Mouse (Mus musculus) lung, embryonic 15.5 days (tissue): ENCODE measurements around the gene Espn. TPM values are rescaled to one million over a fixed set of nuclear protein-coding genes. Genes with fewer than 3 reads are reported as not detected.
A peak's percentile ranks its signal among the peaks of the same experiment; 100 is the strongest.

ENCODE experiments used
- ATAC-seq: fragments of 200-750 bp; cut with Nextera tagmentation; 2 replicates; pipeline ENCODE4 v1.8.0; 2017; ENCODE audit warnings: moderate number of reproducible peaks, borderline replicate concordance; ENCODE audit not compliant: low FRiP score, low TSS enrichment; ENCODE audit errors: extremely low read depth
- H3K27ac ChIP-seq: fragments of 300-500 bp; sonication (generic); 2 replicates; pipeline ENCODE4 v1.5.1; 2015; ENCODE audit warnings: moderate library complexity, mild to moderate bottlenecking, inconsistent platforms
- H3K27me3 ChIP-seq: fragments of 300-500 bp; sonication (generic); 2 replicates; pipeline ENCODE4 v1.6.1; 2015; ENCODE audit warnings: inconsistent platforms
- H3K36me3 ChIP-seq: fragments of 300-500 bp; sonication (generic); 2 replicates; pipeline ENCODE4 v1.6.1; 2015; ENCODE audit warnings: inconsistent platforms
- H3K4me1 ChIP-seq: fragments of 300-500 bp; sonication (generic); 2 replicates; pipeline ENCODE4 v1.6.1; 2015; ENCODE audit warnings: inconsistent platforms
- H3K4me2 ChIP-seq: fragments of 300-500 bp; sonication (generic); 2 replicates; pipeline ENCODE4 v1.6.1; 2015; ENCODE audit warnings: inconsistent platforms, mild to moderate bottlenecking, moderate library complexity
- H3K4me3 ChIP-seq: fragments of 300-500 bp; sonication (generic); 2 replicates; pipeline ENCODE4 v1.5.1; 2015; ENCODE audit warnings: mild to moderate bottlenecking, inconsistent platforms
- H3K9ac ChIP-seq: fragments of 300-500 bp; sonication (generic); 2 replicates; pipeline ENCODE4 v1.6.1; 2015; ENCODE audit warnings: inconsistent platforms
- H3K9me3 ChIP-seq: fragments of 300-500 bp; sonication (generic); 2 replicates; pipeline ENCODE4 v1.6.1; 2016; ENCODE audit warnings: inconsistent platforms
- WGBS: fragments of 180-500 bp; shearing (Covaris S2); methylation state at CpG from one replicate; pipeline ENCODE4 v1.1.7; 2015; 5-methylcytosine and 5-hydroxymethylcytosine counted together
- polyA plus RNA-seq: library from polyadenylated mRNA; unstranded; fragments of >200 nt; fragmentation: Nextera tagmentation; extraction: Ambion mirVana; gene quantifications from 2 replicates; pipeline ENCODE4 v1.2.1, GENCODE M21; 2015

Espn gene
- polyA plus RNA-seq, 1 experiment from 2014 or later, result 11.4 TPM

DNA sequence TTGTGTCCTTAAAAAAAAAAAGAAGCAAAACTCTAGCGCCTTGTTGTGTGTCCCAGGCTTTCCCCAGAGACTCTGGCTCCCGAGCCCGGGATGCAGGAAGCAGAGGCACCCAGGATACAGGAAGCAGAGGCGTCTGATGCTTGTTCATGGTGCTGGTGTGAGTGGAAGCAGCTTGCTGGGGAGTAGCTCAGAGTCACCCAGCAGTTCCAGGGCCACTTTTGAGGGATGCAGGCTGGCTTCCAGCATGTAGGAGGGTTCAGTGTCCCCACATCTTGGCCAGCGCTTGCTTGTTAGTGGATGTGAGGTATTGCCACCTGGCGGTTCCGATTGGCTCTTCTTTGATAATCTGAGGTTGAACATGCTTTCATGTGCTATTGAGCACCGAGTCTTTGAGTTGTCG lies 35.0 kb upstream of the Espn start:
- H3K27me3 ChIP-seq, result no peaks in the 10 kb centered on the region
- H3K27ac ChIP-seq, result peak overlapping the region; percentile 91
- no peaks in the 10 kb centered on the region for H3K9me3 ChIP-seq
- H3K4me2 ChIP-seq, result peak overlapping the region; percentile 53
- H3K4me1 ChIP-seq, result peaks cover 40% of the 10 kb centered on the region
- 69% methylated on average over 9 of the region's 9 CpGs for WGBS
- H3K36me3 ChIP-seq, result no peaks in the 10 kb centered on the region
- no peak for ATAC-seq
- H3K4me3 ChIP-seq, result no peak overlapping the region
- H3K9ac ChIP-seq, result no peak overlapping the region

DNA sequence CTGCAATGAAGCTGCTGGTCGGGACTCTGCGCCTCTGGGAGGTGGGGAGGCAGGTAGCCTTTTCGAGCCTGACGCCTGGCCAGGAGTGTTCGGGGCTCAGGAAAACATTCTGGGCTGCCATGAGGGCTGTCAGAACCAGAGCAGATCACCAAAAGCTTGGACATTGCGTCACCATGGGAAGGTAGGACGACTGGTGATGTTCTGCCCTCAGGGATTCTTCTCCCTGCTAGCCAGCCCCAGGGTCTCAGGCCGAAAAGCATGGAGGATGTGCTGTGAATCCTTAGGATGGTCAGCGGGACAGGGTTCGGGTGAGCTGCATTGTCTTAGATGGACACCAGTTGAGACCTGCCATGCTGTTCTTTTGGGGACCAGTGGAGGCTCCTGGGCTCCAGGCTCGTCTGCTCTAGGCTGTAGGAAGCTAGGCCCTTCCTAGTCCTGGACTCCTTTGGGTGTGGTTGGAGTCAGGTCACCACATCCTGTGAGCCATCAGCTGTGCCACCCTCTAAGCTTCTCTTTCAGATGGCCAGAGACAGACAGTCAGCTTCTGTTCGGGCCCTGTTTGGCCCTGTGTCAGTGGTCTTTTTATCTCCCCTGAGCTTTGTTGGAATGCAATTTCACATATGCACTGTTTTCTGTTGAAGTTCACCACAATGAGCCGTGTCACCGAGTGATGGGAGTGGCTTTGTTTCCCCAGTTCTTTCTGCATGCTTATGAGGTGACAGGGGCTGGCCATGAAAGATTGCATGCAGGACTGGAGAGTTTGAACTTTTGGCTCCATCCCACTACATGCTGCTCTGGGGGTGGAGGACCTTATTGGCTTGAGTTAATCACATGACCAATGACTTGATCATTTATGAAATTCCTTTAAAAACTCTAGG lies 34.3 kb upstream of the Espn start:
- H3K27me3 ChIP-seq, result no peaks in the 10 kb centered on the region
- H3K4me3 ChIP-seq, result peak overlapping the region; percentile 27
- peak overlapping the region; percentile 53 for H3K4me2 ChIP-seq
- peak overlapping the region; percentile 91 for H3K27ac ChIP-seq
- no peaks in the 10 kb centered on the region for H3K36me3 ChIP-seq
- no peaks in the 10 kb centered on the region for H3K9me3 ChIP-seq
- H3K4me1 ChIP-seq, result peaks cover 40% of the 10 kb centered on the region
- peak; percentile 19; the same call in 1 of the 2 replicates for ATAC-seq
- H3K9ac ChIP-seq, result peak overlapping the region; percentile 34; the same call in 1 of the 2 replicates
- WGBS, result 31% methylated on average over 14 of the region's 14 CpGs

DNA sequence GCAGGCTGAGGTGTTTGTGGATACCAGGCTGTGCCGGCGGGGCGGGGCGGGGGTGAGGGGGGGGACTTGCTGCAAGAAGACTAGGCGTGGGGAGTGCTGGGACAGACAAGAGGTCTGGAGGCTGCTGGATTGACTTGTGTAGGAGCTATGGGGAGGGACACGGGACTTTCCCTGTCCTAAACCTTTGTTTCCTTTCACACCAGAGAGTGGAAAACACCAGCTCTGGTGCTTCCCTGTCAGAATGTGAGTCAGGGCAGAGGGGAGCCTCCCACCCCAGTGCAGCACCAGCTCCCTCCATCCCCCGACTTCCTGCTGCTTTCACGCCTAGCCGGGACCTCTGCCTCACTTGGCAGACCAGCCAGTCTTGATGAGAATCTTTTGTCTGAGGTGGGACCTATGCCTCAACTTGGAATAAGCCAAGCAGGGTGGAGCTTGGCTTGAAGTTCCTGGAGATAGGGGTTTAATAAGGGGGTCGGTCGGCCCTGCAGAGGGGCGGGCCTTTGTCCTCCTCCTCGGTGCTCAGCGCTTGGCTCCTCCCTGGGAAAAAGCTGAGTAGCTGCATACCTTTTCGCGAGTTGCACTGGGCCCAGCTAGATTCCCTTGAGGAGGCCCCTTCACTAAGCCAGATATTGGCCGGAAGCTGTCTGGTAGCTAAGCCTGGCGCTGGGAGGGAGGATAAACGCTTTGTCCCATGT lies 33.5 kb upstream of the Espn start:
- no peaks in the 10 kb centered on the region for H3K9me3 ChIP-seq
- H3K4me3 ChIP-seq, result peak overlapping the region; percentile 27
- ATAC-seq, result peak; percentile 74
- H3K27ac ChIP-seq, result peak overlapping the region; percentile 91
- H3K4me2 ChIP-seq, result peak overlapping the region; percentile 53
- H3K27me3 ChIP-seq, result no peaks in the 10 kb centered on the region
- H3K4me1 ChIP-seq, result peaks cover 34% of the 10 kb centered on the region
- H3K36me3 ChIP-seq, result no peaks in the 10 kb centered on the region
- H3K9ac ChIP-seq, result peak overlapping the region; percentile 34; the same call in 1 of the 2 replicates
- 2% methylated on average over 19 of the region's 19 CpGs for WGBS

GRCm38 (mm10) chr4:152185137-152185509 lies 33.0 kb upstream of the Espn start:
- Histone ChIP-seq H3K36me3 (no peaks in the 10 kb centered on the region), H3K9me3 (no peaks in the 10 kb centered on the region), H3K4me1 (peaks cover 32% of the 10 kb centered on the region), H3K27ac (peak overlapping the region; percentile 91), H3K27me3 (peaks cover 4% of the 10 kb centered on the region; the same call in 1 of the 2 replicates), H3K4me3 (peak overlapping the region; percentile 5; the same call in 1 of the 2 replicates), H3K4me2 (peak overlapping the region; percentile 53), H3K9ac (no peak overlapping the region)
- ATAC-seq, result peak; percentile 72; the same call in 1 of the 2 replicates
- 2% methylated on average over 3 of the region's 3 CpGs for WGBS

DNA sequence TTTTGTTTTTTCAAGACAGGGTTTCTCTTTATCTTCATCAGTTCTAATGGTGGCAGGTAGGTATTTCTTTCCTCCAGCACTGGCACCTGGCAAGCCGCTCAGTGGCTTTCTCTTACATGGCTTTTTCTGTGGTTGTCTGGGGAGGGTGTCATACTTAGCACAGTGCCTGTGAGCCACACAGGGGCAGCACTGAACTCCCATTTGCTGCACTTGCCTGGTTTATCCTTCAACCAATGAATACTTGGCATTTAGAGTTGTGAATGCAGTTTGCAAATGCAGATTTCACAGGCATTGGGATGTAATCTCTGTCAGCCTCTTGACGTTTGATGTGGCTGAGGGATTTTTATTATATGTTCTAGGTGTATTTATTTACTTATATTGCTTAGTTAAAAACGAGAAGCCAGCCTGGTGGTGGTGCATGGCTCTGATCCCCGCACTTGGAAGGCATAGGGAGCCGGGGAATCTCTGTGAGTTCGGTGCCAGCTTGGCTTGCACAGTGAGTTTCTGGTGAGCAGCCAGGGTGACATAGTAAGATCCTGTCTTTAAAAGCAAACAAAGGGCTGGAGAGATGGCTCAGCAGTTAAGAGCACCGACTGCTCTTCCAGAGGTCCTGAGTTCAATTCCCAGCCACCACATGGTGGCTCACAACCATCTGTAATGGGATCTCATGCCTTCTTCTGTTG lies 32.3 kb upstream of the Espn start:
- H3K4me2 ChIP-seq, result no peak overlapping the region
- H3K4me3 ChIP-seq, result no peak overlapping the region
- H3K9ac ChIP-seq, result no peak overlapping the region
- 54% methylated on average over 7 of the region's 7 CpGs for WGBS
- no peaks in the 10 kb centered on the region for H3K9me3 ChIP-seq
- no peaks in the 10 kb centered on the region for H3K36me3 ChIP-seq
- no peak for ATAC-seq
- H3K27me3 ChIP-seq, result peaks cover 4% of the 10 kb centered on the region; the same call in 1 of the 2 replicates
- H3K27ac ChIP-seq, result 0 out of 2 replicates have a peak overlapping the region, but pooled peaks have one; percentile 2
- peaks cover 28% of the 10 kb centered on the region for H3K4me1 ChIP-seq

GRCm38 (mm10) chr4:152182205-152182604 lies 30.0 kb upstream of the Espn start:
- Histone ChIP-seq H3K27ac (no peak overlapping the region), H3K4me3 (no peak overlapping the region), H3K36me3 (no peaks in the 10 kb centered on the region), H3K9ac (no peak overlapping the region), H3K4me2 (no peak overlapping the region), H3K9me3 (no peaks in the 10 kb centered on the region), H3K27me3 (peaks cover 14% of the 10 kb centered on the region), H3K4me1 (peaks cover 44% of the 10 kb centered on the region)
- WGBS, result 74% methylated on average over 10 of the region's 10 CpGs
- no peak for ATAC-seq

- Histone ChIP-seq H3K27ac (no peak overlapping the region), H3K36me3 (no peaks in the 10 kb centered on the region), H3K4me3 (no peak overlapping the region), H3K9ac (no peak overlapping the region), H3K4me2 (no peak overlapping the region), H3K27me3 (peaks cover 14% of the 10 kb centered on the region), H3K9me3 (no peaks in the 10 kb centered on the region), H3K4me1 (peaks cover 26% of the 10 kb centered on the region)
- no peak for ATAC-seq
- WGBS, result 82% methylated on average over 16 of the region's 16 CpGs
These were observed 27.9 kb upstream of the Espn start for GRCm38 (mm10) chr4:152179946-152180660.

- ATAC-seq, result no peak
- Histone ChIP-seq H3K27ac (no peak overlapping the region), H3K4me3 (peak overlapping the region; percentile 76), H3K9me3 (no peaks in the 10 kb centered on the region), H3K4me2 (peak overlapping the region; percentile 94), H3K4me1 (peaks cover 20% of the 10 kb centered on the region), H3K9ac (peak overlapping the region; percentile 53), H3K27me3 (peaks cover 14% of the 10 kb centered on the region), H3K36me3 (no peaks in the 10 kb centered on the region)
- 26% methylated on average over 16 of the region's 16 CpGs for WGBS
These were observed 26.9 kb upstream of the Espn start for GRCm38 (mm10) chr4:152178916-152179705.

DNA sequence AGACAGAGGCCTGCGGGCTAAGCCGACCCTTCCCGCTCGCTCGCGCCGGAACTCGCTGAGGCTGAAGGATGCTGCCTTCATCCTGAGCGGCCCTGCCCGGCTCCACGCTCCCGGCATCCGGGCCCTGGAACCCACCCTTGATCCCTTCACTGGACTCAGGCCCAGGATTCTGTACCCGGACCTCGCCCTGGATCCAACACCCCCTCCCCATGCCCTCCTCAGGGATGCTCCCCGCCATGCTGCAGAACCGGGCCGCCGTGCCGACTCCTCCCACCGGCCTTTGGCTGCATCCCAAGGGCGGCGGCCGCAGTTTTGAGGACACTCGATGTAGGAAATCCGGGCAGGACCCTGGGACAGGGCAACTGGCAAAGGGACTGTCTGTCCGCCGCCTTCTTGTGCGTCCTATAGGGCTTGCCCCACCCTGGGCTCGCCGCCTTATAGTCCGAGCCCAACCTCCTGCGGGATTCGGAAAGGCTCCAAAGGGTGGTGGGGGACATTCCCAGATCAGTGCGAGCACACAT lies 26.2 kb upstream of the Espn start:
- peaks cover 20% of the 10 kb centered on the region for H3K4me1 ChIP-seq
- H3K9ac ChIP-seq, result peak overlapping the region; percentile 53
- H3K4me3 ChIP-seq, result peak overlapping the region; percentile 76
- H3K4me2 ChIP-seq, result peak overlapping the region; percentile 94
- H3K27me3 ChIP-seq, result peaks cover 14% of the 10 kb centered on the region
- no peaks in the 10 kb centered on the region for H3K9me3 ChIP-seq
- ATAC-seq, result peak; percentile 40
- H3K27ac ChIP-seq, result no peak overlapping the region
- under 1% methylated on average over 35 of the region's 35 CpGs for WGBS
- no peaks in the 10 kb centered on the region for H3K36me3 ChIP-seq

DNA sequence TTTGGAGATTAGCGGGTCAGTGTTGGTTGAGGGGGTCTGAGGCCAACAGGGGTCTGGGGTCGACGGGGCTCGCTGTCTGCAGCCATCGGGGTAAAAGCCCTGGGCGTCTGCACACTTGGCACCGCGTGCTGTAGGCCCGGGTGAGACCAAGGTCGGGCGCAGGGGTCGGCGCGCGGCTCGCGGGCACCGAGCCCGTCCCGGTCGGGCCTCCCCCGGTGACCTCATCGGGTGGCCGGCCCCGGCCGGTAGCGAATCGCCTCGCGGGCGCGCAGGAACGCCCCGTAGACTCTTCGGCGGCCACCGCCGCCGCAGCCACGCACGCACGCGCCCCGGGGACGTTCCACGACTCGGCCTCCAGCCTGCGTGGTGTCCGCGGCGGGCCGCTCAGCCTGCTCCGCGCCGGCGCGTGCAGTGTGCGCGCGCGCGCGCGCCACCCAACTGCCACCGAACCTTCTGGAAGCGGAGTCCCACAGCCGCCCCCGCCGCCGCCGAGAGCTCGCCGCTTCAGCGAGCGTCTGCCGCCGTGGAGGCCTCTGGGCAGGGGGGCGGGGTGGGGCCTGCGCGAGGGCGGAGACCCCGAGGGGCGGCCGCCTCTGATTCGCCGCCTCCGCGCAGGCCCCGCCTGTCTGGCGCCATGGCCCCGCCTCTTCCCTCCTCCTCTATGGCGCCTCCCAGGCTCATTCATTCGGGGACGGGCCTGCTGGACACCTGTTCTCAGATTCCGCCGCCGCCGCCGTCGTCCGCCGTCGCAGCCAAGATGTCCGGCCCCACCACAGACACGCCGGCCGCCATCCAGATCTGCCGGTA lies 25.6 kb upstream of the Espn start, which contains the start of gene Acot7:
TSS of gene Acot7 (plus strand) at position 598 of the 807 bp plus-strand sequence.
- H3K9ac ChIP-seq, result peak within 1 kb of the TSS; percentile 89
- WGBS, result under 1% methylated on average over 93 of the region's 108 CpGs
- peak within 1 kb of the TSS; percentile 94 for H3K4me2 ChIP-seq
- H3K9me3 ChIP-seq, result no peaks in the 10 kb centered on the region
- peaks cover 14% of the 10 kb centered on the region for H3K27me3 ChIP-seq
- H3K36me3 ChIP-seq, result no peaks in the 10 kb centered on the region
- ATAC-seq, result peak; percentile 97
- H3K27ac ChIP-seq, result peak within 1 kb of the TSS; percentile 79
- peaks cover 20% of the 10 kb centered on the region for H3K4me1 ChIP-seq
- H3K4me3 ChIP-seq, result peak within 1 kb of the TSS; percentile 76
